Mouse (Mus musculus) erythroid progenitor cell, adult 5-6 weeks (primary cell): ENCODE measurements around the gene Skida1. TPM values are rescaled to one million over a fixed set of nuclear protein-coding genes. Genes with fewer than 3 reads are reported as not detected.
A peak's percentile ranks its signal among the peaks of the same experiment; 100 is the strongest.

Experiments used
- ATAC-seq: replicated peaks from 2 replicates; pipeline ENCODE4 v1.8.0; 2016; ENCODE audit warnings: moderate number of reproducible peaks, mild to moderate bottlenecking, moderate TSS enrichment, inconsistent platforms; ENCODE audit not compliant: poor library complexity, low FRiP score, severe bottlenecking
- total RNA-seq, 2 experiments: library from RNA; stranded (forward) in 1 of 2; stranded (reverse) in 1 of 2; fragments of 150-400 nt in 1 of 2; fragments of 186-747, 209-891 nt in 1 of 2; gene quantifications; 2 replicates each; pipeline versions ENCODE4 v1.2.3 to v1.2.4; 2015 to 2017; ENCODE audit warnings: low replicate concordance in 2 of 2

Gene Skida1
- total RNA-seq, 2 experiments from 2014 or later: not detected

DNA sequence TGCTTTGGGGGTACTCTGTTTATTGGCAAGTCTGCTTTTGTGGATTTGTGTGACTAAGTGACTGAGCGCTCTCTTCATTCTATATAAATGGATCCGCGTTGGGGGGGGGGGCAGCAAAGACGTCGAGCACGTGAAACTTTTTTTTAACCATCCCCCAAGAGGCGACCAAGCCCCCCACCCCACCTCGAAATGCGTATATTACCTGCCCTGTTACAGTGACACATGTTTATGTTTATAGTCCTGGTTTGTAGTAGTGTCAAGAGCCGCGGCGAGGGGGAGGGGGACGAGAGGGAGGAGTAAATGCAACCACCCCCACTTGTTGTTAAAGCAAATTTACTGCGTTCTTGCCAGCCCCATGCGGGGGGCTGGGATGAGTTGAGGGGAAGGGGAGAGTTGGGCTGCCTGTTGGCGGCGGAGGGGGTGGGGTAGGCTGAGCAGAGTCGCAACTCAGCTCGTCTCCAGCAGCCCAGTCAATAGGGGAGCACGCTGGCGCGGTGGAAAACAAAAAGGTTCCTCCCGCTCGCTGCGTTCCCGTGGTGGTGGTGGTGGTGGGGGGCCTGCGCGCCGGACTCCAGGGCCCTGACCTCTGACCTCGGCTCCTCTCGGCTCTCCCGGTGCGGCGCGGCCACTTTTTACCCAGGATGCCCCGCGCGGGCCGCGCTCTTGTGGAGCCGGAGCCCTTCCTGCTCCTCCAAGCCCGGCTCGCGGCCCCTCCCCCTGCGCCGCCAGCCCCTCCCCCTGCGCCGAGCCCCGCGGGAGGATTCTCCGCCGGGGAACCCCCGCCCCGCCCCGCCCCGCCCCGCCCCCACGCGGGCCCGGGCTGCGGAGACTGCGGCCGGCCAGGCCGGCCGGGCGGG is 7.3 kb upstream of the Skida1 start:
- peak; percentile 86 for ATAC-seq

DNA sequence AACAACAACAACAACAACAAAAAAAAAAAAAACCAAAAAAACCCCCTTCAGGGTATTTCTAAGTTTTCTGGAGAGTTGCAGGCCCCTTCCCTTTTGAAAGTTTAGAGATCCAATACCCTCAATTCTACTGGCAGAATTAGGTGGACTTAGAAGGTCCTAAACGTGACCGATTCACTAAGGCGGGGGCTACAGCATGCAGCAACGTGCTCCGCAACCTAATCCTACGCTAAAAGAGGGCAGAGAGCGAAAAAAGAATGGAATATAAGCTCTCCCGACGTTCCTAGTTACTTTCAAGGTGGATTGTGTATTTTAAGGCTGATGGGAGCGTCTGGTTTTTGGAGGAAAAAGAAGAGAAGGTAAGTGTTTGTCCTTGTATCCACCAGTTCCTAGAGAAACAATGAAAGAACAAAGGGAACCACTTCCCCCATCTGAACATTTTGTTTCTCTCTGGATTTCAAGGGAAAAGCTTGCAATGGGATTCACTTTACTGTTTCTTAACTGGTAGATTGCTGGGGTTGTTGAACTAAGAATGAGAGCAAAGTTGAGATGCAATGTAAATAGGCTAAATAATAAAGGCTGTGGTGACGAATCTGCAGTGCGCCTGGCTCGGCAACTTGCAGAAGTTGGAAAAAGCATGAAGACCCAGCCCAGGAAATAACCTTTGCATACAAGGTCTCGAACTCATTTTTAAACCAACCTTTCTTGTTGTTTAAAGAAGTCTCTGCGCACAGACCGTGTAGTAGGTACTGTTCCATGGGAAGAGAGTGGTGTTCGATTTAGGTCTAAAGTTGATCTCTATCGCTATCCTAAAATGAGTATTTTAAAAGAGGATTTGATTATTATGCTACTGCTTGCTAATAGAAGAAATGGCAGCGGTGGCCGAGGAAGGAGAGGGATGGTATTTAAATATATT is 6.4 kb upstream of the Skida1 start, which contains the start of gene Mllt10:
TSS of gene Mllt10 (plus strand) at position 222 of the 913 bp plus-strand sequence.
- no peak for ATAC-seq

- no peak for ATAC-seq
Measured at GRCm38 (mm10) chr2:18053951-18054530, 5.2 kb upstream of the Skida1 start.

GRCm38 (mm10) chr2:18053243-18053950 is 4.5 kb upstream of the Skida1 start:
- no peak for ATAC-seq

DNA sequence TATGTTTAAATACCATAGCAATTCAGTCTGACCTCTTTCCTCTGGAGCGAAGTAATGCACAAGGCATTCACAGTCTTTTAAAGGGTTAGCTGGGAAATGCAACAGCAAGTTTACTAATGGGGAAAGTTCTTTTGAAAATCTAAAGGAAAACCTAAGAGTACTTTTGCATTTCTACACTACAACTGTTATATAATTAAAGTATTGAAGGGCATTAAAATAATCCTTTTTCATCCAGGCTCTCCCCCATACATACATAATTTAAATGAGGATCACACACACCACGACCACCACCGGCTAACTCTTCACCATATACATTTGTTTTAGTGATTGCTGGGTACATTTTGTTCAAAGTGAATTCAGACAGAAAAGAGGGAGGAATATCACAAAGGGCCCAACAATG is 3.7 kb upstream of the Skida1 start:
- no peak for ATAC-seq

DNA sequence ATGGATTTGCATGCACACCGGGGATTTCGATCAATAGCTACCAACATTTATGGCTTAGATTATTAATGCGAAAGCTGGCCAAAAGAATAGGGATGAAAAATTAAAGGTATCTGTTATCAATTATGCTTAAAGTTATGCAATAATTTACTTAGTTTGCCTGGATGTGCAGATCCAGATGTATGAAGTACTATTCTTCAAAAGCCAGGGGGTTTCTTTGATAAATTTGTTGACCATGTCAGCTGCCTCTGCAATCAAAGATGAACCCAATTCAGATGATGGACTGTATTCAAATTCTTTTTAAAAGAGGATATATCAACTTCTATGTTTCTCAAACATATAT is 3.0 kb upstream of the Skida1 start:
- no peak for ATAC-seq

DNA sequence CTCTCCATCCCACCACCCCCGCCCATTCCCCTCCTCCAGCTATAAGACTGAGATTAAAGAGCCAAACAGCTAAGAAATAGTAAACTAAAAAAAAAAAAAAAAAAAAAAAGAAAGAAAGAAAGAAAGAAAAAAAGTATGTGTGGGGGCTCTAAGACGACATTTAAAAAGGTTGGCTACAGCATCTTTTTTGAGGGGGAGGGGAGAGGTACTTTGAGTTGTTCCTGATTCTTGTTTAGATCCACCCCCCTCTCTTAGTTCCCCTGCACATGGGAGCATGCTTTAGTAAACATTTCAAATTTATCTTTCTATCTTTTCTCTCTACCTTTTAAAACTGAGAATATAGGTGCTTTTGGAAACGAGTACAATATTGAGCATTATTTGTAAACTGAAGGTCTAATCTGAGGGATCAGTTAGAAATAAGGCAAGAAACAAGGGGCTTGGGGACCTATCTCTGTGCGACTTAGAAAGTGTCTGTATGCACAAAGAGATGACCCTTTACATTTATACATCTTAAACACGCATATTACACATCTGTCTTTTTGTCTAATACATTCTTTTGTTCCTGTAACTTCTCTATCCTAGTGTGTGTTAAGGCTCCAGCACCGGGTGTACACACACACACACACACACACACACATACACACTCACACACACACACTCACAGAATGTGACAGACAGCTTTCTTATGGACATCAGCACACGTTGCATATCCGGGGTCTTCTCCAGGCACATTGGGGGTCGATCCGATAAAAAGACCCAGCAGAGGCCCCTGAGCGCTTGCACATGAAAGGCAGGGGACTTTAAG is 2.4 kb upstream of the Skida1 start:
- no peak for ATAC-seq

GRCm38 (mm10) chr2:18050541-18050985 is 1.7 kb upstream of the Skida1 start:
- ATAC-seq: no peak

GRCm38 (mm10) chr2:18050018-18050417 is 1.2 kb upstream of the Skida1 start:
- ATAC-seq: no peak

DNA sequence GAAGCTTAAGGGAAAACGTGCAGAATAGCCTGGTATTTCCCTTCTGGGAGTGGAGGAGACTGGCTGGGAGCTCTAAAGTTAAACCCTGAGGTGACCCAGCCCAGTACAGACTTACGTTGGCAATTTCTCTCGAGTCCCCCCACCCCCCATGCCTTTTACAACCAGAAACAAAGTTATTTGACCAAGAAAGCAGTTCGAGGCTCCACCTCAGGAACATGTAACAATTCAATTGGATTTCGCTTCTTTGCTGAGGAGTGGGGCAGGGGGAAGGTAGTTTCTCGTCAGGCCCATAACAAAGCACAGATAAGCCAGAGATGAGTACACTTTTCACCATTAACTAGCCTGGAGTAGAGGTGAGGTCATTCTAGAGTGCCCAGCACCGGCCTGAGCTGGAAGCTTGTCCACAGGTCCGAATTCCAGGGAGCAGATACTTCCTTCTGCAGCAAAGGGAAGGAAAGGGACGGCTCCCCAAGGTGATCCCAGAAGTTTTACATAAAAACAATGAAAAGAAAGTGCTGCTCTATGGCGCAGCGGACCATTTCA is 499 bp upstream of the Skida1 start:
- ATAC-seq: no peak

DNA sequence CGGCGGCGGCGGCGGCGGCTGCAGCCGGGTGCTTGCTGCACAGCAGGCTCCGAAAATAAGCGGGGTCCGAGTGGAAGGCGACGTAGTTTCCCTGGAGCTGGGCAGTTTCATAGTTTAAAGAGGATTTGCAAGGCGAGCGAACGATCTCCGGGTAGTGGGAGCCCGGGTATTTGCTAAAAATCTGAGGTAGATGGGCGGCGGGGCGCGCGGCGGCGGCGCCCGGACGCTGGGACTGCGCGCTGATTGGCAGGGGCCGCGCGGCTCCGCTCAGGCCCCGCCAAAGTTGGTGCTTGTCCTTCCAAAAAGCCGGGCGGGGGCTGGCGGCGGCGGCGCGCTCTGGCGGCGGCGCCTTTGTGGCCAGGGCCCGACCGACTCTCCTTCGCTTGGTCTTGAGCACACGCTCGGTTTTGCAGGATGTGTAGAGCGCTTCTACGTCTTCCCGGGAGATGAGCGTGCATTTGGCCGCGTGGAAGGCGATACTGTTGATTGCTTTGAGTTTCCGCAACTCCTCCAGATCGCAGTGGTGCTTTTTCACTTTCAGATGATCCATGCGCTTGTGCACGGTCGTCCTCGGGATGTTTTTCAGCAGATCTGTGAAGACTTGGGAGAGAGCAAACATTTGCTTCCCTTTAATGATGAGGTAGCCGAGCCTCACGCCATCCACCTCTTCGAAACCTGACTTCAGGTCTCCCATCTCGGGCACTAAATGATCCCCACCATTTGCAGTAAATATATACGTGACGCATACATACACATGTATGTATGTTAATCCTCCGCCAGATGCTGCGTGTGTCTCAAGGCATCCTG is 1.0 kb downstream of the Skida1 start:
- ATAC-seq: peak; percentile 79

DNA sequence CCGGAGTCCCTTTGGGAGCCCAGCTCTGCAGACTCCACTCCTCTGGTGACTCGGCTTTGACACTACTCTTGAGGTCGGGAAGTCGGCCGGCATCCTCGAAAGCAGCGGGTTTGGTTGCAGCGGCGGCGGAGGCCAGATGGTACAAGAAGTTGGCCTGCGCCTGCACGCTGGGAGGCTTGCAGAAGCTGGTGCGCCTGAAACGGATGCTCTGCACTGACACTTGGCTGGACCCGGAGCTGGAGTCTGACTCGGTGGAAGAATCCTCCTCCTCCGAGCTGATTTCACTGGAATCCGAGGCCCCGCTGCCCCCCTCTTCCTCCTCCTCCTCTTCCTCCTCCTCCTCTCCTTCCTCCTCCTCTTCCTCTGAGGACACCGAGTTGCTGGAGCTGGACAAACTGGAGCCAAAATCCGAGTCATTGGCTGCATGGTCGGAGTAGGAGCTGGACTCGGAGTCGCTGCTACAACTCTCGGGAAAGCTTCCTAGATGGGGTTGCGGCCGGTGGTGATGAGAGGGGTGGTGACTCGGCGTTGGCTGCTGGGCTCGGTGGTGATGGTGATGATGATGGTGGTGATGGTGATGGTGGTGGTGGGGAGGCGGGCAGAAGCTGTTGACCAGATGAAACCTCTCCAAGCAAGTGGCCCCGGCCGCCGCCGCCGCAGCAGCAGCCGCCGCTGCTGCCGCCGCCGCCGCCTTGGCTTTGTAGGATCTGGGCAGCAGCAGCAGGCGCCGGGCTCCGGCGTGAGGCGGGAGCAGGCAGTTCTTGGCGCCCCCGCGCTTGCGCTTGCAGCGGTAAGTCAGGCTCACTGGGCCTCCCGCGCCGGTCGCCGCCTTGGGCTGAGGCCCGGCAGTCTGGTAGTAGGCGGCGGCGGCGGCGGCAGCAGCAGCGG is 1.8 kb downstream of the Skida1 start:
- ATAC-seq: 0 out of 2 replicates have a peak, but pooled peaks have one; percentile 32

- ATAC-seq: no peak
Measured at GRCm38 (mm10) chr2:18046186-18046585, 2.7 kb downstream of the Skida1 start.

DNA sequence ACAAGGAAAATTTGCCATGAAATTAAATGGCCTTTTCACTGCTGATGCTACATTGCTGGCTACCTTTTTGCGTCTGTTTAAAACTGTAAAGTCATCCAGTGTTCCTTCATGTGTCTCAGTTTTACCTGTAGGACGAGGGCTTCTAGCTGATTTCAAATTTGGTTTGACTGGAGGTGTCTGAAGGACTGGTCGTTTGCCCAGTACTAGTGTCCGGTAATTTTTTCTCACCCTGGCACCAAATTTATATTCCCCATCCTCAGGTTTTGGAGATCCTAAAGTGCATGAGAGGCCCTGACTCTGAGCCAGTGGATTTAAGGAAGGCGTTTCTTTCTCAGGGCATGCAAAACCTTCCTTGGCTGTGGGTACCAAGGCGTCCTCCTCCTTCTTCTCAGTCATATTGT is 3.1 kb downstream of the Skida1 start:
- ATAC-seq: no peak

GRCm38 (mm10) chr2:18045143-18045780 is 3.6 kb downstream of the Skida1 start:
- ATAC-seq: no peak

DNA sequence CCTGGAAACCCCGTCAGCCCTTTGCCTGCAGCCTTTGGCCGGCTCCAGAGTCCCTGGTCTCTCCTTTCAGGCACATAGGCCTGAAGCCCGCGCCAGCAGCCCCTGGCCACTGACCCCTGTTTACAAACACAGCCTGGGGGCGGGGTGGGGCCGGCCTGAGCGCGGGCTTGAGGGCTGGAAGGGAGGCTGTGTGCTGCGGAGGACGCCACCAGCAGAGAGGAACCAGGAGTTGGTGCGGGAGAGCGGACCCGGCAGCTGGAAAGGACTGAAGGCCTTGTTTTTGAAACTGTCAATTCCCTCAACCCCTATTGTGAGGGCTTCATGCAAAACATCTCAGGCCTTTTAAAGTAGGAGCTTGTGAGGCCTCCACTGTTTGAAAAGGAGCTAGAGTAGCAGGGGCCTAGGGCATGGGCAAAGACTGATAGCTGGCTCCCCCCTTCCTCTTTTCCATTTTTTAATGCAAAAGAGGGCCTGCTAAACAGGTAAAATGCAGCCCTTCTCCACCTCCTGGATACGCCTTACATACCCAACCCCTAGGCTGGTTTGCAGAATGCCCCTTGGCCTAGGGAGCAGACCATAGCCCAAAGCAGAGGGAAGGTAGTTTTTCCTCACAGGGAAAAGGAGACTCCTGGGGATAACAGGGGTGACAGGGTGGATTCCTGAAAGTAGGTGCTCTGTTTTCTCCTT is 7.5 kb downstream of the Skida1 start:
- no peak for ATAC-seq
